Mouse (Mus musculus): ENCODE results near the gene Sept4.

The Sept4 gene

DNA sequence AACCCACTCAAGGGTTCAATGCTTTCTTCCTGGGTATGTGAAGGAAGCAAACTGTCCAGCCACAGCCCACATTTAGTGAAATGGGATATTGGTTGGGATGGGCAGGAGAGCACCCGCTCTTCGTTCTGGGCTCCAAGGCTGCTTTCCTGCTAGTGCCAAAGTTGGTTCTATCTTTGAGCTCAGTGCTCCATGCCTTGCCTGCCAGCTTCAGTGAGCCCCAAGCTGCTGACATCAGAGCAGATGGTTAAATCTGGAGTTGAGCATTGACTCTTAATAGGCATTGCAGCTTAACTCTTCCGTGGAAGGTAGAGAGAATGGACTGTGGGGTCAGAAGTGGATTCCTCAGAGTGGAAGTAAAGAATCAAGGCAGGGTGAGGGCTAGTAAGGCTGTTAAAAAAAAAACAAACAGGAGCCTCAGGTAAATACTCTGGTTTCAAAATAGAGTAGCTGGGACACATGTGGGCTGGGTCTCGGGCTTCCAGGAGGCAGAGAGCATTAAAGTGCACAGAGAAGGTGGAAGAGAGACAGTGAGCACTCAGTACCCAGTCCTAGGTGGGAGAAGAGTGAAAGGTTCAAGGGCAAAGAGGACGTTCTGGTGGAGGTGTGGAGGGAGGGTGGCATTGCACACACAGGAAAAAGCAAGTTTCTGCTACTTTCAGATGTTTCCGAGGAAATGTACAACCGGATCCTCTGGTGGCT lies at the start of gene Sept4:
TSS of gene Sept4 (plus strand) at position 649 of the 699 bp plus-strand sequence.
- DNase-seq (ENCODE audit: extremely low spot score, low spot score): no peak

GRCm38 (mm10) chr11:87519260-87519659 lies 49.4 kb upstream of the Sept4 start:
- no peak for DNase-seq (ENCODE audit: extremely low spot score, low spot score)

- no peak for DNase-seq (ENCODE audit: extremely low spot score, low spot score)
These were observed 45.2 kb upstream of the Sept4 start for GRCm38 (mm10) chr11:87523466-87523865.

- DNase-seq (ENCODE audit: extremely low spot score, low spot score): no peak
These were observed 44.7 kb upstream of the Sept4 start for GRCm38 (mm10) chr11:87523967-87524366.

DNA sequence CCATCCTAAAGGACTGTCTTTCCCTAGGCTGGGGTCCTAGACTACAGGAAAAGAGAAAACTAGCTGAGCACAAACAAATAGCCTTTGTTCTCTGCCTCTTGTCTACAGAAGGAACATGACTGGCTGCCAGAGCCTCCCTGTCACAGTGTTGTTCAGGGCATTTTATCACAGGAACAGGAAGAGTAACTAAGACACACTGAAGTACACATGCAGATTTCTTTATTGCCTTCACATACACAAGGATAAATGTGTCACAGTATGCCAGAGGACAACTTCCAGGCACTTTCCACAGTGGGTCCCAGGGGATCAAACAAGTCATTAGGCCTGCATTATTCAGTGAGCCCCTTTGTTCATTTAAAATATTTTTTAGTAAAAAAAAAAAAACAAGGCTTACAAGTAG lies 43.9 kb upstream of the Sept4 start:
- DNase-seq (ENCODE audit: extremely low spot score, low spot score): no peak

GRCm38 (mm10) chr11:87527364-87527763 lies 41.3 kb upstream of the Sept4 start:
- DNase-seq (ENCODE audit: extremely low spot score, low spot score): no peak

- peak; percentile 18 for DNase-seq (ENCODE audit: extremely low spot score, low spot score)
These were observed 40.7 kb upstream of the Sept4 start for GRCm38 (mm10) chr11:87527990-87528389.

- no peak for DNase-seq (ENCODE audit: extremely low spot score, low spot score)
These were observed 37.0 kb upstream of the Sept4 start for GRCm38 (mm10) chr11:87531695-87532094.

DNA sequence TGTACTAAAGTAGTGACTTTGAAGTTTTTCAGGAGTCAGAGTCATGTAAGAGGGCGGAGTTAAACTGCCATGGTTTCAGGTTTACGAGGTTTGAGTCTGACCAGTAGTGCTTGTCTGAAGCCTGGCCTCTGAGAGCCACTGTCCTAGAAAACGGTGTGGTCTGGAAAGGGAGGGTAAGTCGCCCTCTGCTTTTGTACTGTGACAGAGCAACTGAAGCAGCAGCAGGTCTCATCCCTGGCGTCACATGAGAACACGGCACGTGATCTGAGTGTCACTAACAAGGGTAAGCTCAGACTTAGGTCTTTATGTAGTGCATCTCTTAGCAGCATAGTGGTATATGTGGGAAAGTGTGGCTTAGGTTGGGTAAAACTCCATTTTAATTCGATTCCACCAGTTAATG lies 26.4 kb upstream of the Sept4 start:
- DNase-seq (ENCODE audit: extremely low spot score, low spot score): no peak

GRCm38 (mm10) chr11:87542906-87543305 lies 25.8 kb upstream of the Sept4 start:
- DNase-seq (ENCODE audit: extremely low spot score, low spot score): no peak

DNA sequence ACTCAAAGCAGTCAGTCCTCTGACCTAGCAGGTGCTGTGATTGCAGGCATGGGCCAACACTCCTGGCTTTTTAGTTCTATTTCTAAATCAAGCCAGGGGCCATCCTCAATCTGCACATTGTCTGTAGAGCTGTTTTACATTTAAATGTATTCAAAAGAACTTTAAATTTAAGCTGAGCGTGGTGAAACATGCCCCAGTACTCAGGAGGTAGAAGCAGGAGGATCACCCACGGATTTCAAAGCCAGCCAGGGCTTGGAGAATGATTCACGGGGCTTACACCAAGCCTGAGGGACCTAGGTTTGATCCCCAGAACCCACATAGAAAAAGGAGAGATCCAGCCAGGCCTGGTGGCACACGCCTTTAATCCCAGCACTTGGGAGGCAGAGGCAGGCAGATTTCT lies 15.4 kb upstream of the Sept4 start:
- DNase-seq (ENCODE audit: extremely low spot score, low spot score): no peak

GRCm38 (mm10) chr11:87554386-87554785 lies 14.3 kb upstream of the Sept4 start:
- no peak for DNase-seq (ENCODE audit: extremely low spot score, low spot score)

GRCm38 (mm10) chr11:87555106-87555703 lies 13.5 kb upstream of the Sept4 start:
- DNase-seq (ENCODE audit: extremely low spot score, low spot score): no peak

GRCm38 (mm10) chr11:87561208-87561607 lies 7.5 kb upstream of the Sept4 start:
- no peak for DNase-seq (ENCODE audit: extremely low spot score, low spot score)

DNA sequence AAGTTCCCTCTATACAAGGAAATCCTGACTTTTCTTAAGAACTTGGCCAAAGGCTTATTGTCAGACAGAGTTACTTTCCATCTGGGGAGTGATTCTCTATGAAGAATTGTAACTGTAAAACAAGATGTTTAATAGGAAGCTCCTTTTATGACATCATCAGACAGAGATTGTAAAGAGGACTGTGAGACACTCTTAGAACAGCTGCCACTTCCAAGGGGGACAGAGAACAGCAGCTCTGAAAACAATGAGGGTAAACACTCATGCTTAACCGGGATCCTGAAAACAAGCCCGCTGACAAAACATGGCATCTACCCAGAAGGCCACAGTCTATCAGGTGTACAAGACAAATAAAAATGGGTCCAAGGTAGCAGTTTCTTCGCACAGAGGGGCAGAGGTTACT lies 2.2 kb upstream of the Sept4 start, which contains the start of gene Gm11492:
TSS of gene Gm11492 (plus strand) at position 153 of the 400 bp plus-strand sequence.
- no peak for DNase-seq (ENCODE audit: extremely low spot score, low spot score)

DNA sequence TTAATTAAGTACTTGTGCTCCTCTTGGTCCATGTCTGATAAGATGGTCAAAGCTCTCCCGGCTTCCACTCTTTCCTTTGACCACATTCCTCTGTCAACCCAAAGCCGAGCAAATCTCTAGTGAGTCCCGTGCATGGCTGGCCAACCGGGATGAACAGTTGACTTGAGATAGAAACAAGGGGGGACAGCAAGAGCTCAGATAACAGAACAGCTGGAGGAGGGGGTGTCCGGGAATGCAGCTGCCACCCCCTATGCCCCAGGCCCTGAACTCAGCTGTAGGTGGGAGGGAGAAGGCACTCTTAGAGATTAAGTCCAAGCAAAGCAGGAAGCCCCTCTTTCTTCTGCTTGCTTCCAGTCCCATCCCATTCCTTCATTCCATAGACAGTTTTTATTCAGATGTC lies 2.0 kb downstream of the Sept4 start:
- DNase-seq (ENCODE audit: extremely low spot score, low spot score): no peak

- no peak for DNase-seq (ENCODE audit: extremely low spot score, low spot score)
These were observed 2.8 kb downstream of the Sept4 start for GRCm38 (mm10) chr11:87571361-87571950.

DNA sequence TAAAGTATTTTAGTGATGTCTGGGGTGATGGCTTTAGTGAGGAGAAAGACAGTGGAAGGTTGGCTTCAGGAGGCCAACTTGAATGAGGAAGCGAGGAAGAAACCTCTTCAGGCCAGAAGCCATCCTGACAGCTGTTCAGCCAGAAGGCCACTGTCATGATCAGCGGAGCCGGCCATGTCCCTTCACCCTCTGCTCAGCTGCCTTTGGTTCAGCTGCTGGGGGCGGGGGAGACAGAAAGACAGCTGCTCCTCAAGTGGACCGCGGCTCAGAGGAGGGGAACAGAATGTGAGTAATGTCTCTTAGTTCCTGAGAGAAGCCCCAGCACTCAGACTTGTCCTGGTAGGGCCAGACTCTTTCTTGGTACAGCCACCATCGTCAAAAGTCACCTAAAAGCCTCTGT lies 5.0 kb downstream of the Sept4 start:
- DNase-seq (ENCODE audit: extremely low spot score, low spot score): no peak

DNA sequence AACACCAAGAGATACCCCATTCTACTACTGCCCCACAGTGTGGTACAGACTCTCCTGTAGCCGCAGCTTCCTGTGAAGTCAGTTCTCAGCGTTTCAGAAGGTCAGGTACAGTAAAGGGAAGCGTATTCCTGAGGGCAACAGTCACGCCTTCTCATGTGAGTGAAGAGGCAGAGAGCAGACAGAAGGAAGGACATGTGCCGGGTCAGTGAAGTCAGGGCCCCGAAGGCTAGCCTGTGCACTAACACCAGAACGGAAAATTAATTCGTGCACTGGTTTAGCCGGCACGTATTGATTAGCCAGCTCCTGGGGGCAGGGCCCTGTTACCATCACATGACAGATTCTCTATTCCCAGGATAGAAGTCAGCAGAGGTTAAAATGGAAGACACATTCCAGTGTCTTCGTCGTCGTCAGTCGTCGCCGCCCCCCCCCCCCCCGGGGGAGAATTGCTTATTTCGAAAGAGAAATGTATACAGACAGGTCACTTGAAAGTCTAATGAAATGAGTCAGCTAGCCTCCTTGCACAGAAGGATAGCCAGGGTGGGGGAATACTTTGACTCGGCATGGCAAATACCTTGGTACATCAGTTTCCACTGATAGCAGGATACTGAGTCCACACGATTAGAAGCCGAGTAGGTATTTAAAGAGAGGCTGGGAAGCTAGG lies 5.9 kb downstream of the Sept4 start:
- DNase-seq (ENCODE audit: extremely low spot score, low spot score): no peak

DNA sequence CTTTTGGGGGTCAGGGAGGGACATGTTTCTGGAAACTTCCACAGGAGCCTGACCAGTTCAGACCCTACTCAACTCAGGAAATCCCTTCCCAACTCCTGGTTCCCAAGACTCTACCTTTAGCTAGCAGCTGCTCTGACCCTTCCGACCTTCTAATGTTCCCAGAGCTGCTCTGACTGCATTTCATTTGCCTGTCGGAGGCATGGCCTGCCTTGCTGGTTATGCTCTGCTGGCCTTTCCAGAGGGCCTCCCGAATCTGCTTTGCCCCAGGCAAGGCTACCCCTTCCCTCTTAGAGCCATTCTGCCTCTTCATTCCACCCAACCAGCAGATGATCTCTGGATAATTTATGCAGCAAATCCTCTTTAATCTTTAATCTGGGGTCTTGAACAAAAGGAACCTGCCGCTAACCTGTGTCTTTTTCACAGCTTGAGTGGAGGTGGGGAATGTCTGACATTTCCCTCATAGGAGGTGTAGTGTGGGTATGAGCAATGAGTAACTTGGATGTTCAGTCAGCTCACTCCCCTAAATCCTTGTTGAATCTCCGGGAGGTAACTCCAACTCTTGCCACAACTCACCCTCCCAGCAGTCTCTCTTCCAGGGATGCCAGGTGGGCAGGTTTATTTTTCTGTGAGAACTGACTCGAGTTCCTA lies 9.0 kb downstream of the Sept4 start:
- DNase-seq (ENCODE audit: extremely low spot score, low spot score): no peak

DNA sequence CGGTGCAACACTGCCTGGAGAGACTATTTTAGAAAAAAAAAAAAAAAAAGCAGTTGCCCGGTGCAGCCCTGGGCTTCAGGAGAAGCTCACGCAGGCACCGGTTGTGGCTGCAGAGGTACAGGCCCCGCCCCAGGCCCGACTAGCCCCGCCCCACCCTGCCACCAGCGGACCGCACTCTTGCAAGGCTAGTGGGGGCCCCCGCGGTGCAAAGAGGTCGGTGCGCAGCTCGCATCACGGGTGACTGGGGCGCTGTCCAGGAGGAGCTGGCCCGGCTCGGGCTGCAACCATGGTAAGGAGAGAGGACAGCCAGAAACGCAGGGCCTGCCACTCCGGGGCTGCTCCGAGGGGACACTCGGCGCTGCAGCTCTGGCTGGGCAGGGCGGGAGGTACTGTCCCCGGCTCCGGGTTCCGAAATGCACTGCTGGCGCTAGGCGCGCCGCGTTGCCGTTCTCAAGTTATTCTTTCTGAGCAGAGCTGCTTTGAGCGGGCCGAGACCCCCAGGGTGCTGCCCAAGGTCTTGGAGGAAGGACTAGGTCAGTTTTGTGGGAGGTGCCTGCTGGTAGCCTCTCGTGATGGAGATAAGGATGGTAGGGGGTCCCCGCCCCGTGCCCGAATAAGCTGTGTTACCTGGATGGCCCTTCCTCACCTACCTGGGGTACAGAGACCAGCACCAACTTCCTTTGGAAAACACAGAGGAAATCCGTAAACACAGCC lies 9.7 kb downstream of the Sept4 start:
- DNase-seq (ENCODE audit: extremely low spot score, low spot score): peak; percentile 65
